Comparison of ENCODE assay signal across 8 mouse cellular contexts in the genomic region with DNA sequence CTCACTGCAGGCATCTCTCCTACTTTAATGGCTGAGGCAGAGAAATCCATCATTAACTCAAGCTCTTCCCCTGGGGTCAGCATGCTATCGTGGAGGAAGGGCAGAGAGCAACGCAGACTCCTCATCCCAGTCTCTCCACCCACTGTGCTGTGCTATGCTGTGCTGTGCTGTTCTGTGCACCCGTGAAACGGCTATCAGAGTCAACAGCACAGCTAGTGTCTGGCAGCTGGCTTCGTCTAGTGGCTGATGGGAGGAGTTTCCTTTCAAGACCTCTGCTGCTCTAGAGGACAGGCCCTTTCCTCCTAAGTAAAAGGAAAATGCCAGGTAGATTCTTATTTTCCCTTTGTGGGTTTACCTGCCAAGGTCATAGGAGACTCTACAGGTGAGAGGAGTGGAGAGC. TPM values are rescaled to one million over a fixed set of nuclear protein-coding genes. Genes with fewer than 3 reads are reported as not detected.
DNase-seq lines count a peak whose midpoint lies in the region; ATAC-seq and TF ChIP-seq lines count a peak whose summit lies in the region.

No protein-coding gene starts in this region.

- H3K9me3 ChIP-seq in ES-Bruce4 (replicated peaks; ENCODE audit: control insufficient read depth, insufficient read depth, low read length, poor library complexity, severe bottlenecking) = no peaks in the 10 kb centered on the region
- no peaks in the 10 kb centered on the region for H3K9me3 ChIP-seq in hindbrain, postnatal 0 days (ENCODE audit: low read length)
- H3K9me3 ChIP-seq in liver, embryonic 16.5 days (replicated peaks; ENCODE audit: control insufficient read depth, low read length) = no peaks in the 10 kb centered on the region

- peak; percentile 39 for DNase-seq in embryo, embryonic 10 days (ENCODE audit: low spot score)
- no peak for DNase-seq in embryo, embryonic 9.5 days (ENCODE audit: extremely low spot score)
- no peak for DNase-seq in hindbrain, postnatal 0 days (ENCODE audit: low spot score)
- DNase-seq in left cerebral cortex, adult 8-10 months (ENCODE audit: low spot score in 2 of 2) = no peak
- no peak for DNase-seq in retina, postnatal 1 day

- H3K27ac ChIP-seq in ES-Bruce4 (ENCODE audit: insufficient read depth, low read length) = peak overlapping the region; percentile 21; the same call in 1 of the 2 replicates
- H3K27ac ChIP-seq in hindbrain, postnatal 0 days = 0 out of 2 replicates have a peak overlapping the region, but pooled peaks have one; percentile 7
- peak overlapping the region; percentile 32; the same call in 1 of the 2 replicates for H3K27ac ChIP-seq in liver, embryonic 16.5 days (ENCODE audit: low read length)

- WGBS in hindbrain, postnatal 0 days = 16% methylated on average over 5 of the region's 5 CpGs
- WGBS in liver, embryonic 16.5 days (ENCODE audit: insufficient replicate concordance) = 10% methylated on average over 5 of the region's 5 CpGs

- H3K36me3 ChIP-seq in ES-Bruce4 (ENCODE audit: control insufficient read depth, insufficient read depth, low read length, poor library complexity, severe bottlenecking) = peaks cover 5% of the 10 kb centered on the region; the same call in 1 of the 2 replicates
- no peaks in the 10 kb centered on the region for H3K36me3 ChIP-seq in hindbrain, postnatal 0 days (ENCODE audit: insufficient read depth, low read length)
- no peaks in the 10 kb centered on the region for H3K36me3 ChIP-seq in liver, embryonic 16.5 days (ENCODE audit: control insufficient read depth, insufficient read depth)

- no peak for TF ChIP-seq EP300 in ES-Bruce4 (IDR thresholded peaks at IDR 0.05; ENCODE audit: insufficient read depth, low read depth, low read length)

- TF ChIP-seq POLR2A in ES-Bruce4 (IDR thresholded peaks at IDR 0.05; ENCODE audit: insufficient read depth, low read length) = no peak

- no peak overlapping the region for H3K4me3 ChIP-seq in ES-Bruce4 (ENCODE audit: low read depth, low read length)
- H3K4me3 ChIP-seq in hindbrain, postnatal 0 days (ENCODE audit: low read length) = no peak overlapping the region
- no peak overlapping the region for H3K4me3 ChIP-seq in liver, embryonic 16.5 days (ENCODE audit: low read depth, low read length)

- peaks cover 8% of the 10 kb centered on the region for H3K4me1 ChIP-seq in ES-Bruce4 (ENCODE audit: control insufficient read depth, insufficient read depth, low read length)
- H3K4me1 ChIP-seq in hindbrain, postnatal 0 days (ENCODE audit: insufficient read depth, low read length) = peaks cover 7% of the 10 kb centered on the region; the same call in 1 of the 2 replicates
- peaks cover 41% of the 10 kb centered on the region for H3K4me1 ChIP-seq in liver, embryonic 16.5 days (ENCODE audit: control insufficient read depth, low read depth, low read length)

- H3K27me3 ChIP-seq in ES-Bruce4 (ENCODE audit: control insufficient read depth, insufficient read depth, low read length, poor library complexity, severe bottlenecking) = no peaks in the 10 kb centered on the region
- H3K27me3 ChIP-seq in hindbrain, postnatal 0 days (ENCODE audit: insufficient read depth, low read length) = no peaks in the 10 kb centered on the region
- no peaks in the 10 kb centered on the region for H3K27me3 ChIP-seq in liver, embryonic 16.5 days (ENCODE audit: control insufficient read depth, insufficient read depth, low read depth, low read length)

- no peak overlapping the region for H3K9ac ChIP-seq in ES-Bruce4 (ENCODE audit: low read depth, poor library complexity, severe bottlenecking)
- H3K9ac ChIP-seq in hindbrain, postnatal 0 days (replicated peaks; ENCODE audit: low read length) = no peak overlapping the region
- H3K9ac ChIP-seq in liver, embryonic 16.5 days (ENCODE audit: low read depth, low read length) = no peak overlapping the region

- TF ChIP-seq CTCF in ES-Bruce4 (IDR thresholded peaks at IDR 0.05; ENCODE audit: low read depth, low read length) = no peak
- no peak for TF ChIP-seq CTCF in hindbrain, postnatal 0 days (IDR thresholded peaks at IDR 0.05; ENCODE audit: low read depth)

- H3K4me2 ChIP-seq in hindbrain, postnatal 0 days (ENCODE audit: low read depth, low read length) = no peak overlapping the region
- H3K4me2 ChIP-seq in liver, embryonic 16.5 days (ENCODE audit: low read depth, low read length) = no peak overlapping the region

- peak; percentile 57; the same call in 1 of the 2 replicates for ATAC-seq in hindbrain, postnatal 0 days
- peak; percentile 65 for ATAC-seq in liver, embryonic 16.5 days (ENCODE audit: low read depth)
- ATAC-seq in cerebellum, adult (ENCODE audit: insufficient number of reproducible peaks, low FRiP score, low TSS enrichment) = no peak

RNA-seq across cellular contexts. Expression of a gene that starts 38.6 kb away (rescaled TPM):
- polyA plus RNA-seq in ES-Bruce4 (2011; ENCODE audit: insufficient read depth, insufficient read length, low read depth, missing spikeins) = 41.9 and 43.5 TPM in 2 replicates
- total RNA-seq in hindbrain, postnatal 0 days (2014; rRNA removed) = 15.6 and 16.9 TPM in 2 replicates
- polyA plus RNA-seq in hindbrain, postnatal 0 days (2015; fragmentation: Nextera tagmentation; extraction: Ambion mirVana) = 8.4 and 8.7 TPM in 2 replicates
- polyA plus RNA-seq in liver, embryonic 16.5 days (2015; fragmentation: Nextera tagmentation; extraction: Ambion mirVana) = 0.98 and 1.3 TPM in 2 replicates
- 10 to 100 TPM; 66.8 to 82.4 (median 72.3) TPM for total RNA-seq in left cerebral cortex, adult 8-10 months (2022)
